Mouse (Mus musculus) kidney, embryonic 15.5 days (tissue): Measurements from ENCODE around the gene Rxfp3. TPM values are rescaled to one million over a fixed set of nuclear protein-coding genes. Genes with fewer than 3 reads are reported as not detected.
"Not testable (repeated sequence)": the region's sequence is repeated elsewhere in the genome, so short reads cannot be mapped to it uniquely, and the experiment has no call there.

Experiments used
- ATAC-seq: fragments of 200-750 bp; cut with Nextera tagmentation; replicated peaks from 2 replicates; pipeline ENCODE4 v1.8.0; 2017; ENCODE audit warnings: moderate TSS enrichment; ENCODE audit not compliant: low FRiP score
- H3K27ac ChIP-seq: fragments of 300-500 bp; sonication (generic); 2 replicates; pipeline ENCODE4 v1.5.1; 2015; ENCODE audit warnings: mild to moderate bottlenecking, inconsistent platforms
- H3K27me3 ChIP-seq: fragments of 300-500 bp; sonication (generic); 2 replicates; pipeline ENCODE4 v1.6.1; 2015; ENCODE audit warnings: inconsistent platforms
- H3K36me3 ChIP-seq: fragments of 300-500 bp; sonication (generic); 2 replicates; pipeline ENCODE4 v1.6.1; 2015; ENCODE audit warnings: inconsistent platforms
- H3K4me1 ChIP-seq: fragments of 300-500 bp; sonication (generic); 2 replicates; pipeline ENCODE4 v1.6.1; 2015; ENCODE audit warnings: inconsistent platforms
- H3K4me2 ChIP-seq: fragments of 300-500 bp; sonication (generic); 2 replicates; pipeline ENCODE4 v1.6.1; 2015; ENCODE audit warnings: moderate library complexity, mild to moderate bottlenecking, inconsistent platforms
- H3K4me3 ChIP-seq: fragments of 300-500 bp; sonication (generic); replicated peaks from 2 replicates; pipeline ENCODE4 v1.5.1; 2015; ENCODE audit warnings: mild to moderate bottlenecking, inconsistent platforms
- H3K9ac ChIP-seq: fragments of 300-500 bp; sonication (generic); 2 replicates; pipeline ENCODE4 v1.6.1; 2015; ENCODE audit warnings: mild to moderate bottlenecking, inconsistent platforms
- H3K9me3 ChIP-seq: fragments of 300-500 bp; sonication (generic); replicated peaks from 2 replicates; pipeline ENCODE4 v1.6.1; 2016; ENCODE audit warnings: inconsistent platforms
- WGBS: fragments of 180-500 bp; shearing (Covaris S2); methylation state at CpG from one replicate; pipeline ENCODE4 v1.1.7; 2015; ENCODE audit warnings: mixed read lengths; 5-methylcytosine and 5-hydroxymethylcytosine counted together
- polyA plus RNA-seq: library from polyadenylated mRNA; unstranded; fragments of >200 nt; fragmentation: Nextera tagmentation; extraction: Ambion mirVana; gene quantifications from 2 replicates; pipeline ENCODE4 v1.2.1, GENCODE M21; 2015

Rxfp3 gene
- polyA plus RNA-seq, 1 experiment from 2014 or later, result 0.39 TPM

DNA sequence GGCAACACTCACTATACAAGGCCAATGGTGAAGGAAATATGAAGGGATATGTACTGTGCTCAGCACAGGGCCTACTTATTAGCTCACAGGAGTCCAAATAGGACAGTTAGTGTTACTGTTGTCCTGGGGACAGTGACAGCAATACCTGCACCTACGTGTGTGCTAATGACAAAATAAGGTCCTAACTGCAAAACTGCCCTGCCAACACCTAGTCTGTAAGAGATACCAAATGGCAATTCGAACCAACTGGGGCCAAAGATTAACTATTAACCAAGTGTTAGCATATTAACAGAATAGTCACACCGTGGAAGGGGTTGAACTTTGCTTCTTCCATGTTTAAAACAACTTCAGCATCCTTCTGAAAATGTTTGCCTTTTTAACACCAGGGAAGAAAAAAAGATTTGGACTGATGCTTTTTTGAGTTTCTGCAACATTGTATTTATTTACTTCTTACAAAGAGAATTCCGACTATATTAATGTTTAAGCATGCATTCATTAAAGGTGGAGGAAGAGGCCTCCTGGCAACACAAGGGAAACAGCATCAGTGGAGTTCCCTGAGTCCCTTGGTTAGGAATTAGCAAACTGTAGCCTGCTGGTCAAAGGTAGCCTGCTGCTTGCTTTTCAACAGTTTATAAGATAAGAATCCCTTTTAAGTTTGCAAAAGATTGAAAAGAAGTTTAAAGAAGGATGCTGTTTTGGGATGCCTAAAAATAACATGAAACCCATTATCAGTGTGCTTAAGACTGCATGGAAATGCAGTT, 10.8 kb downstream of the Rxfp3 start:
- Histone ChIP-seq H3K27ac (peak overlapping the region; percentile 86), H3K4me2 (no peak overlapping the region), H3K9me3 (no peaks in the 10 kb centered on the region), H3K36me3 (no peaks in the 10 kb centered on the region), H3K4me1 (peaks cover 7% of the 10 kb centered on the region; the same call in 1 of the 2 replicates), H3K27me3 (no peaks in the 10 kb centered on the region), H3K4me3 (no peak overlapping the region), H3K9ac (no peak overlapping the region)
- peak; percentile 72 for ATAC-seq
- whole genome bisulfite sequencing, result 64% methylated on average over 4 of the region's 4 CpGs

DNA sequence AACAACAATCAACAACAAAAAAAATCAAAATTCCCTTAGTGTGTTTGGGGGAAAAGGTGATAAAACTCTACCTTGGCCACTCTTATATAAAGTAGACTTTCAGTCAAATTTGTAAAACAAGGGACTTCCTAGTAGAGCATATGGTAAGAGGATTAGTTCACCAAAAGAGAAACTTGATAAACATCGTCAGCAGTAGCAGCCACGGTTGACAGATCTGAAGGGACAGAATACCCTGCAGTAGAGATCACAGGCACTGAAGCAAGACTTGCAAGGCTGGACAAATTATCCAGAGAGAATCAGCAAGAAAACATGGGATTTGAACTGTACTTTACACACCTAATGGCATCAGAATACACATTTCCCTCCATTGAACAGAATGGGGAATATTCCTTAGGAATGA, 22.9 kb downstream of the Rxfp3 start:
- H3K4me2 ChIP-seq, result no peak overlapping the region

DNA sequence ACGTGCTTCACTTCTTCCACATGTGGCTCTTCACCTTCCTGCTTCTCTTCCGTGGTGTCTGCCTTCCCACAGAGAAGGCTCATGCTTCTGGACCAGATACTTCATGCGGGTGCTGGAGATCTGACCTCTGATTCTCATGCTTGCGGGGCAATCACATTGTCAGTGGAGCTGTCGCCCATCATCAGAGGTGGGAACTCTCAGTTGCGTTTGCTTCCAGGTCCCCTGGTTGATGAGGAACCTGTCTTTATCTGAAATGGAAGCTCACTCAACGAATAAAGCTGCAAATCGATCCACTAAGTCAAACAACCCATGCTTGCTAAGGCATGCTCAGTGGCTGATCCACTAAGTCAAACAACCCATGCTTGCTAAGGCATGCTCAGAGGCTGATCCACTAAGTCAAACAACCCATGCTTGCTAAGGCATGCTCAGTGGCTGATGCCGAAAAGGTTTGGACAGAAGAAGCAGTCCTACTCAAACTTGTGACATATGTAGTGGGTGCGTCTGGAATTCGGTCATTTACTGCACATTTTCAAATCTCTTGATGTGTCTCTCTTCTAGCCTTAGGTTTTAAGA, 26.7 kb downstream of the Rxfp3 start:
- no peak overlapping the region for H3K4me3 ChIP-seq
- no peak for ATAC-seq
- H3K27ac ChIP-seq, result no peak overlapping the region
- 91% methylated on average over 11 of the region's 11 CpGs for WGBS
- H3K9ac ChIP-seq, result no peak overlapping the region
- no peaks in the 10 kb centered on the region for H3K36me3 ChIP-seq
- no peaks in the 10 kb centered on the region for H3K4me1 ChIP-seq
- H3K9me3 ChIP-seq, result no peaks in the 10 kb centered on the region
- H3K27me3 ChIP-seq, result no peaks in the 10 kb centered on the region
- no peak overlapping the region for H3K4me2 ChIP-seq

More for the DNA sequence above, 22.9 kb downstream of the Rxfp3 start:
- 35% methylated on average over 2 of the region's 2 CpGs for WGBS
- H3K9me3 ChIP-seq, result no peaks in the 10 kb centered on the region
- H3K36me3 ChIP-seq, result no peaks in the 10 kb centered on the region
- no peak overlapping the region for H3K27ac ChIP-seq
- no peaks in the 10 kb centered on the region for H3K27me3 ChIP-seq
- H3K4me1 ChIP-seq, result no peaks in the 10 kb centered on the region
- ATAC-seq, result peak; percentile 75; the same call in 1 of the 2 replicates
- H3K4me3 ChIP-seq, result no peak overlapping the region
- no peak overlapping the region for H3K9ac ChIP-seq

DNA sequence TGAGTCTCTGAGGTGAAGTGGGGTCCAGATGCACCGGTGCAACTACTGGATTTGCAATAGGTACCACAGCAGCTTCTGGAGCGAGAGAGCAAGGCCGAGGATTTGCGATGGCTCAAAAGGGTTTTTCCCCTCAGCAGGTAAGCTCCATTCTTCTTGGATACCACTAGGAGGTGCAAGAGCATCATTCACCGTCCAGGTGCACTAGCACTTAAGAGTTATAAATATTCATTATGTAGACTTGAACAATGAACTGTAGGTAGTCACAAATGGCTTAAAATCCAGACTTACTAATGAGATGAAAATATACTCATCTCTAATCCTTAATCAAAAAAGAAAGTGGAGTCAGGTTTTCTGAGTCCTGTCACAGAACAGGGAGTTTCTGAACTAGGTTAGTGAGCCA, 29.0 kb downstream of the Rxfp3 start:
- Histone ChIP-seq H3K27ac (no peak overlapping the region), H3K4me1 (no peaks in the 10 kb centered on the region), H3K4me3 (no peak overlapping the region), H3K36me3 (no peaks in the 10 kb centered on the region), H3K4me2 (no peak overlapping the region), H3K9me3 (no peaks in the 10 kb centered on the region), H3K9ac (no peak overlapping the region), H3K27me3 (no peaks in the 10 kb centered on the region)
- ATAC-seq, result no peak
- 25% methylated on average over 5 of the region's 5 CpGs for WGBS

DNA sequence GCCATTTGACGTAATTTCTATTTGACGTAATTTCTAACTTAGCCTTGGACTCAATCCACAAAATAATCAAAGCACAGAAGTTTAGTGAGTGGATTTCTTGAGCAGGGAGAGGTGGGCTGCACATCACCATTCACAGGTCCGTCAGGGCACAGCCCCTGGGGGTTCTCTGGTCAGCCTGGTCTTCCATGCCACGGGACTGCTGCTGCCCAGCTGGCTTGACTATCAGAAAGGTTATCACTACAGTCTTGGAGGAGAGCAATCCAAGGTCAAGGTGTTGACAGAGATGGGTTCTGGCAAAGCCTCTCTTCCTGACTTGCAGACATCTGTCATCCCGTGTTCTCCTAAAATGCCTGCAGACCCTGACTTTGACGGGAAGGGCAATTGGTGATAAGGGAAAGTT, 33.1 kb downstream of the Rxfp3 start:
- no peak for ATAC-seq
- Histone ChIP-seq H3K27ac (no peak overlapping the region), H3K27me3 (no peaks in the 10 kb centered on the region), H3K4me2 (no peak overlapping the region), H3K9ac (no peak overlapping the region), H3K36me3 (no peaks in the 10 kb centered on the region), H3K4me1 (no peaks in the 10 kb centered on the region), H3K9me3 (no peaks in the 10 kb centered on the region), H3K4me3 (no peak overlapping the region)
- 74% methylated on average over 6 of the region's 6 CpGs for WGBS

DNA sequence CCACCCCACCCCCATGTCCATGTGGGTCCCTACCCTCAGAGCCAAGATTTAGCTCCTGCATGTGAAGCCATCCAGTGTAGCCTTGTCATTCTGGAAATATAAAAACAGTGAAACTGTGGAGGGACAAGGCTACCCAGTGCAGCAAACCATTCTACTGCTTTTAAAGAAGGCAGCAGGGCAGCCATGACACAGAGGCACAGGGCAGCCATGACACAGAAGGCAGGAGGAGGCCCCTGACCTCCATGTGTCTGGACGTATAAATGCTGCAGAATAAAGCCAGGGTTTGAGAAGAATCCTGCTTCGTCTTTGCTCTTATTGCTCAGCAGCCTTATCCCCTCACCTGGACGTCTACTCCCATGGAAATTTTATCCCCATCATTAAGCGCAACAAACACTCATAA, 34.0 kb downstream of the Rxfp3 start:
- Histone ChIP-seq H3K27ac (no peak overlapping the region), H3K36me3 (no peaks in the 10 kb centered on the region), H3K4me2 (no peak overlapping the region), H3K9ac (no peak overlapping the region), H3K4me3 (no peak overlapping the region), H3K9me3 (no peaks in the 10 kb centered on the region), H3K27me3 (no peaks in the 10 kb centered on the region), H3K4me1 (no peaks in the 10 kb centered on the region)
- WGBS, result 70% methylated on average over 4 of the region's 4 CpGs
- no peak for ATAC-seq

DNA sequence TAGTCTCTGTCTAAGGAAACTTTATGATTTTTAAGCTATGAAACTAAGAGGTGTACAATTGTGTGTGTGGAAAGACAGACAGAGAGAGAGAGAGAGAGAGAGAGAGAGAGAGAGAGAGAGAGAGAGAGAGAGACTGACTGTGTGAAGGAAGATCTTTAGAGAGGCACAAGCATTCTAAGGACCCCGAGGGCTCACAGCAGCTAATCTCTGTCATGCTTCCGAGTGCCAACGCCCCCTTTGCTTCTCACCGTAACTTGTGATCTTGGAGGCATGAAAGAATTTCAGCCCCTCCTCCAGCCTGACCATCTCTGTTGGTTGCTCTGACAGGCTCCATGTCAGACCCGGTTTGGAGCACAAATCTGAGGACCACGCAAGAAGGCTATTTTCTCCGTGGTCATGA, 37.4 kb downstream of the Rxfp3 start, which contains the start of gene Slc45a2:
Slc45a2 (plus strand) TSS at position 301 of the 400 bp plus-strand sequence.
- Histone ChIP-seq H3K9me3 (no peaks in the 10 kb centered on the region), H3K27me3 (no peaks in the 10 kb centered on the region), H3K4me2 (peak within 1 kb of the TSS; percentile 17; the same call in 1 of the 2 replicates), H3K27ac (no peak within 1 kb of the TSS), H3K4me1 (no peaks in the 10 kb centered on the region), H3K36me3 (peaks cover 5% of the 10 kb centered on the region; the same call in 1 of the 2 replicates), H3K4me3 (no peak within 1 kb of the TSS), H3K9ac (no peak within 1 kb of the TSS)
- no peak for ATAC-seq
- 47% methylated on average over 7 of the region's 7 CpGs for WGBS

DNA sequence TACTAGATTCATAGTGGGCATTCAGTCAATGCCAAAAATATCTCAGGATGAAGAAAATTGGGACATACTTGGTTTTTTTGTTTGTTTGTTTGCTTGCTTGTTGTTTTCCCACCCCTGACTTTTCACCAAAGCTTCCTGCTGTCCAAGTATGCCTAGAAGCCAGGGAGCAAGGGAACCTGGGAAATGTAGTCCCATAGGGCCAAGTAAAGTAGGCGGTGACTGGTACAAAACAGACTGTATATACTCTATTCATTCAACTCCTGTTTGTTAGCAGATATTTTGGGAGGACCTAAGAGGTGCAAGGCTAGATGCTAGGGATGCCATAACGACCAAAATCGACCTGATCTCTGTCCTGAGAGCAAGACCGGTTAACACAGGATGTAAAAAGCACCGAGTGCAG, 38.0 kb downstream of the Rxfp3 start:
- ATAC-seq, result peak; percentile 75
- H3K9ac ChIP-seq, result no peak overlapping the region
- H3K27me3 ChIP-seq, result no peaks in the 10 kb centered on the region
- H3K4me2 ChIP-seq, result peak overlapping the region; percentile 17; the same call in 1 of the 2 replicates
- 41% methylated on average over 5 of the region's 5 CpGs for WGBS
- peaks cover 10% of the 10 kb centered on the region; the same call in 1 of the 2 replicates for H3K36me3 ChIP-seq
- H3K4me1 ChIP-seq, result no peaks in the 10 kb centered on the region
- H3K4me3 ChIP-seq, result no peak overlapping the region
- H3K9me3 ChIP-seq, result no peaks in the 10 kb centered on the region
- H3K27ac ChIP-seq, result no peak overlapping the region

DNA sequence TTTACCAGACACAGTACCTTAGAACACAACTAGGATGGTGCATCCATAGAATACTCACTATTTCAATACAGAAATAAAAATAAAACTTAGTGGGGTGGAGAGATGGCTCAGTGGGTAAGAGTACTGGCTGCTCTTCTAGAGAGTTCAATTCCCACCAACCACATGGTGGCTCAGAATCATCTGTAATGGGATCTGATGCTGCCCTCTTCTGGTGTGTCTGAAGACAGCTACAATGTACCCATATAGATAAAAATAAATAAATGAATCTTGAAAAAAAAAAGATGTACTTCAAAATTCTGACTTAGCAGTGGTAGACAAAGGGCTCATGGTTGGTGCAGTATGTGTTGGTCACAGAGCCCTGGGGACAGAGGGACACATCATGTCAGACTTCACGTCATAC, 46.2 kb downstream of the Rxfp3 start:
- no peak for ATAC-seq
- no peaks in the 10 kb centered on the region for H3K27me3 ChIP-seq
- no peaks in the 10 kb centered on the region for H3K4me1 ChIP-seq
- H3K36me3 ChIP-seq, result peaks cover 32% of the 10 kb centered on the region
- no peak overlapping the region for H3K4me3 ChIP-seq
- no peaks in the 10 kb centered on the region for H3K9me3 ChIP-seq
- H3K27ac ChIP-seq, result no peak overlapping the region
- H3K4me2 ChIP-seq, result no peak overlapping the region
- H3K9ac ChIP-seq, result no peak overlapping the region
- 95% methylated on average over 1 of the region's 1 CpGs for WGBS

DNA sequence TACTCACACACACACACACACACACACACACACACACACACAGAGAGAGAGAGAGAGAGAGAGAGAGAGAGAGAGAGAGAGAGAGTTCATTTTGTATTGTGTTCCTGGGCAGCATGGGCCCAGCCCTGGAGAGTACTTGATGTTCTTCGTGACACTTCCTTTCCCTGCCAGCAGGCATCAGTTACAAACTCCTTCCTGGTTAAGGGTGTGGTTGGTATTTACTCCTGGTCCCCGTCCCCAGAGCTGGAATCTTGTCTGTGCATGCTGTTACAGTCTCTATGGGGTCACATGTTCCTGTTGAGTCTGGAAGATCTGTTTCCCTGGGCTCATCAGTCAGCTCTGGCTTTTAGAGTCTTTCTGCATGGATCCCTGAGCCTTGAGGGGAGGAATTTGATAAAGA, 47.4 kb downstream of the Rxfp3 start:
- Histone ChIP-seq H3K9me3 (no peaks in the 10 kb centered on the region), H3K27me3 (no peaks in the 10 kb centered on the region), H3K36me3 (peaks cover 27% of the 10 kb centered on the region), H3K4me1 (no peaks in the 10 kb centered on the region), H3K9ac (no peak overlapping the region), H3K4me2 (no peak overlapping the region), H3K27ac (no peak overlapping the region), H3K4me3 (no peak overlapping the region)
- ATAC-seq, result no peak
- WGBS, result 63% methylated on average over 2 of the region's 2 CpGs

DNA sequence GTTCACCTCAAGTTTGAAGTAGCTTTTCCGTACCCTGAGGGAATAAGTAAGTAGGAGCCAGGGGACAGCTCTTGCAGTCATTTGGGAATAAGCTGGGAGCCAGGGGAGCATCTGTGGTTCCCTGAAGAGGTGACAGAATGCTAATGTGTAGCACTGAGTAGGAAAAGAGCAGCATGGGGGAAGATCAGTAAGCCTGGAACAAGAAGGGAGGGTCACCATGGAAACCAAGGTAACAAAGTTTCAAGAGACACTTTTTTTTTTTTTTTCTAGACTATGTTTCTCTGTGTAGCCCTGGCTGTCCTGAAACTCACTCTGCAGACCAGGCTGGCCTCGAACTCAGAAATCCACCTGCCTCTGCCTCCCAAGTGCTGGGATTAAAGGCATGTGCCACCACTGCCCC, 51.3 kb downstream of the Rxfp3 start:
- H3K27ac ChIP-seq, result peak overlapping the region; percentile 75; the same call in 1 of the 2 replicates
- H3K9me3 ChIP-seq, H3K27me3 ChIP-seq, H3K9ac ChIP-seq, ATAC-seq, H3K4me3 ChIP-seq, H3K4me2 ChIP-seq, H3K4me1 ChIP-seq: not testable (repeated sequence)
- 87% methylated on average over 2 of the region's 2 CpGs for WGBS
- H3K36me3 ChIP-seq, result peaks cover 32% of the 10 kb centered on the region

DNA sequence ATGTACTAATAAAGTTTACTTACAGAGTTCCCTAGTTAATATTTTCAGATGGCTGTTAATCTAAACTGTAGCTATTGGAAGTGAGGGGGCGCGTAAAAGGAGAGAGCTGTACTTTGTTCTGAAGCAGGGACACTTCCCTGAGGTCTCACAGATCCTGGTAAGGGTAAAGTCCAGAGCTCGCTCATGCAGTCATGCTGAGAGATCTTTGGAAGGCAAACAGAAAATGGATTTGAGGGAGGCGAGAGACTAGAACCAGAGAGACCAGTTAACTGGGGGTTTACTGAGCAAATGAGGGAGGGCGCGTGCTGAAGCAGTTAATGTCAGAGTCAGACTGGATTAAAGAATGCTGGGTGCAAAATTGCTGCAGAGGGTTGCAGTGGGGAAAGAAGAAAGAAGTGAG, 52.0 kb downstream of the Rxfp3 start:
- H3K9me3 ChIP-seq, result no peaks in the 10 kb centered on the region
- H3K9ac ChIP-seq, result no peak overlapping the region
- H3K27me3 ChIP-seq, result no peaks in the 10 kb centered on the region
- no peak overlapping the region for H3K4me3 ChIP-seq
- peak overlapping the region; percentile 75; the same call in 1 of the 2 replicates for H3K27ac ChIP-seq
- peaks cover 14% of the 10 kb centered on the region for H3K4me1 ChIP-seq
- no peak for ATAC-seq
- no peak overlapping the region for H3K4me2 ChIP-seq
- peaks cover 32% of the 10 kb centered on the region for H3K36me3 ChIP-seq
- WGBS, result 75% methylated on average over 6 of the region's 6 CpGs
